Mouse (Mus musculus) CD4-positive, CD25-positive, alpha-beta regulatory T cell, adult 2 months (primary cell): ENCODE data around the gene Fam193a.

Experiments
- DNase-seq: peaks from one replicate; pipeline ENCODE4 v3.0.0-alpha.2; 2012; ENCODE audit warnings: low read depth, low spot score

Fam193a gene

GRCm38 (mm10) chr5:34369341-34370021, at the start of gene Fam193a:
TSS of gene Fam193a (plus strand) at chr5:34369933.
- DNase-seq = peak; percentile 97

DNA sequence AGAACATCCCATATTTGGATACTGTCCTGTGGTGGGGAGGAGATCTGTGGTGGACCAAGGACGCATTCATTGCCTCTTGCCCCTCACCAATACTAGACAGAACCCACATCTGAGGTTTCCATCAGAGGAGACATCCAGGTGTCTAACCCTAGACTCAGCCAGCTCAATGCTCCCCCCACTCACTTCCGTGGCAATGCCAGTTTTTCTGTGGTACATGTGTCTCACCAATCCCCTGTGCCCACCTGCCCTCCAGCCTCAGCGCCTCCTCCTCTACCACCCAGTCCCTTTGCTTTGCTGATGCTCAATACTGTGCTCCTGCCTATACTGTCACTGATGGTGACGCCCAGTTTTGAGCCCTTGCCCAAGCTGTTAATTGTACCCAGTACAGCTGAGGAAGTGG, 48.5 kb upstream of the Fam193a start:
- no peak for DNase-seq

GRCm38 (mm10) chr5:34325286-34325685, 44.4 kb upstream of the Fam193a start:
- no peak for DNase-seq

DNA sequence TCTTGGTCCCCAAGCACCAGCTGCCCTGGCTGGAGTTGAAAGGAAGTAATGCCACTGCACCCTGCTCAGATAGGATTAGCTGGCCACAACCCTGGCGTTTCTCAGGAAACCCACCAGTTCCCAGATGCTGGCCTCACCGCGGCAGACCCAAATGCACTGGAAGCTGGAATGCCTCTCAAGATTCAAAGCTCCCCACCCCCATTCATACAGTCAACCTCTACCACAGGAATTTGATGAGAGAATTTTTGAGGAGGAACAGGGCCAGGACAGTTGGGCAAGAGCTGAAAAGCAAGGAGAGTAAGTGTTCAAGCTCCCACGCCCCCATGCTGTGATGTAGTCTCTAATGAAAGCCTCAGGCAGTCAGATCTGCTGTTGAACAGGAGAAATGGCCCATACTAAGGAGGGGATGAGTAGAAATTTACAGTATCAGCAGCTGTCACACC, 43.5 kb upstream of the Fam193a start:
- DNase-seq = no peak

DNA sequence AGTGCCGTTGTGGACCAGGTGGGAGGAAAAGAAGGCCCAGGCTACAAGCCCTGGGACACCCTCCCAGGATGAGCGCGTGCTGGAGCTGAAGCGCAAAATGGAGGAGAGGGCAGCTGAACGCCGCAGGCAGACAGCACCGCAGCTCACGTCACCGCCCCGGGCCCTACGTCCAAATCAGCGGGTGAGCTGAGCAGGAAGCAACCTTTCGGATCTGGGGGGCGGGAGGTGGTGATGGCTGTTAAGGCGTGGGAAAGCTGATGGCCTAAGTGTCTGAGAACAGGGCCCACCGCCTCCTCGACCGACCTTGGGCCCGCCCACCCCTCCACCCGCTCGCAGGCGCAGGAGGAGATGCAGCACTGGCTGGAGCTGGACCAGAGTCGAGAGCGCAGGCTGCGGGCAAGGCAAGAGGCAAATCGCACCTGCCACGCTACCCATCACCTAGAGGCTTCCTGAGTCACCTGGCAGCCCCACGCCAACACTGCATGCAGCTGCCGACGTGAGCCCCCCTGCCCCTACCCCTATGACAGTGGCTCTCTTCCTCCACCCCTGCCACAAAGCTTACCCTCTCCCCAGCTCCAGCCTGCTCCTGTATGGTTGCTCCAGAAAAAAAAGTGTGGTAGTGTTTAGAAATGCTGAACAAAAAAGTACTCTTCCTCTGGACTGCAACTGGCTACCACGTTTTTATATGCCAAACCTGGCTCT, 42.7 kb upstream of the Fam193a start:
- DNase-seq = peak; percentile 44

DNA sequence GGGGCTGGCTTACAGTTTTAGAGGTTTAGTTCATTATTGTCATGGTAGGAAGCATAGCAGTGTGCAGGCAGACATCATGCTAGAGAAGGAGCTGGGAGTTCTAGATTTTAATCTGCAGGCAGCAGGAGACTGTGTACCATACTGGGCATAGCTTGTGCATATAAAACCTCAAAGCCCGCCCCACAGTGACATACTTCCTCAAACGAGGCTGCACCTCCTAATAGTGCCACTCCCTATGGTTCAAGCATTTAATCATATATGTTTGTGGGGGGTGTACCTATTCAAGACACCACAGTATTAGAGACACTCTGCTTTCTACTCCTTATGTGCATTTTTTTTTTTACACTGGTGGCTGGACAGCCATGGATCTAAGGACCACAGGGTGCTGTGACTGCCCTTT, 39.6 kb upstream of the Fam193a start:
- no peak for DNase-seq

DNA sequence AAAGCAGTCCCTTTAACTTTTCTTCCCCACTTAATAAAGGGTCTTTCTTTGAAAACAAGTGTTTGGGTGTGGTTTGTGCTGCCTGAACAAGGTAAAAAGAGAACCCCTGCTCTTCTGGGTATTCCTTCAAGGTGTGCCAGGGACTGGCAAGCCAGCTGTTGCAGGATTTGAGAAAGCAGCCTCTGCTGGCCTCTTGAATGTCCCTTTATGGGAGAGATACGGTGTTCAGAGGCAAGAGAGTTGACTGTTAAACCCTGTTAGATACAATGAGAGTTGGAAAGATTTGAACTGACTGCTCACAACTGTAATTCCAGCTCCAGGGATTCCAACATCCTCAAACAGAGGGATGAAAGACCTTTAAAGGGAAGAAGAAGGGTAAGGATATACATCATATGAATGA, 35.7 kb upstream of the Fam193a start:
- no peak for DNase-seq

- DNase-seq = no peak
These were observed 34.1 kb upstream of the Fam193a start for GRCm38 (mm10) chr5:34335539-34336096.

DNA sequence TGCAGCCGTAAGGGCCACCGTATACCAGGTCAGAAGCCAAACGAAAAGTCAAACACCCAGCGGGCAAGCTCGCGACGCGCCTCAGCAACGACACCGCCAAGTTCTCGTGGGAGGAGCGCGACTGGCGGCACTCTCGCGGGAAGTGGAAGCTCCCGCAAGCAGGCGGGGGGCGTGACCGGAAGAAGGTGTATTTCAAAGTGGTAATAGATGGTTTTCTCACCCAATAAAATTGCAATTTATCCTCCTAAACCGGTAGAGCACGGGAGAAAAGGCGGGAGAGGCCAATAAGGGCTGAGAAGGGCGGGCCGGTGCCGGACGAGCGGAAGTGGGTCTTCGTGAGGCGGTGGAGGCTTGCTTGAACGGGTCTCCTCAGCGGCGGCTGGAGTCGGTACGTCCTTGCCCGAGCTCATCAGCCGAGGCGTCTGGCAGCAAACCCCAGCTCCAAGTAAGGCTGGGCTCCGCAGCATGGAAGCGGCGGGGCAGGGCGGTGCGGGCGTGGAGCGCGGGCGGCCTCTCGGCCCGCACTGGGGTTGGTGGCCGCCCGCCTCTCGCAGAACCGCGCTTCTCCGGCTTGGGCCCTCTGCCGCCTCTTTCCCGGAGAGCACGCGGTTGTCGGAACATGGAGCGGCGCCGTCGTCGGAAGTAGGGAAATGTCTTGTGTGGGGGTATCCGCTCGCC, 33.5 kb upstream of the Fam193a start, which contains the start of gene Rnf4:
TSS of gene Rnf4 (plus strand) at position 193 of the 678 bp plus-strand sequence.
- peak; percentile 99 for DNase-seq

GRCm38 (mm10) chr5:34336775-34337450, 32.8 kb upstream of the Fam193a start:
- peak; percentile 88 for DNase-seq

DNA sequence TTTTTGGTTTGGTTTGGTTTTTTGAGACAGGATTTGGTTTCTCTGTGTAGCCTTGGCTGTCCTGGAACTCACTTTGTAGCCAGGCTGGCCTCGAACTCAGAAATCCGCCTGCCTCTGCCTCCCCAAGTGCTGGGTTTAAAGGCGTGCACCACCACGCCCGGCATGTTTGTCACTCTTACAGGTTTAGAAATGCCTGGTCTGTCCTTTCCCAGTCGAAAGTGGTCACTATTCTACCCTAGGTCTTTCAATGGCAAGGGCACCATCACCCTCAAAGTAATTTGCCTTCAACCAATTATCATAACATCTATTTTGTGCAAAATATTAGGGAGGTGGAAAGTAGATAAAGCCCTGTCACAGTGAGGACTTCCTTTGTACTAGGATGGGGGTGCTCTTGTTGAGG, 29.5 kb upstream of the Fam193a start:
- no peak for DNase-seq

DNA sequence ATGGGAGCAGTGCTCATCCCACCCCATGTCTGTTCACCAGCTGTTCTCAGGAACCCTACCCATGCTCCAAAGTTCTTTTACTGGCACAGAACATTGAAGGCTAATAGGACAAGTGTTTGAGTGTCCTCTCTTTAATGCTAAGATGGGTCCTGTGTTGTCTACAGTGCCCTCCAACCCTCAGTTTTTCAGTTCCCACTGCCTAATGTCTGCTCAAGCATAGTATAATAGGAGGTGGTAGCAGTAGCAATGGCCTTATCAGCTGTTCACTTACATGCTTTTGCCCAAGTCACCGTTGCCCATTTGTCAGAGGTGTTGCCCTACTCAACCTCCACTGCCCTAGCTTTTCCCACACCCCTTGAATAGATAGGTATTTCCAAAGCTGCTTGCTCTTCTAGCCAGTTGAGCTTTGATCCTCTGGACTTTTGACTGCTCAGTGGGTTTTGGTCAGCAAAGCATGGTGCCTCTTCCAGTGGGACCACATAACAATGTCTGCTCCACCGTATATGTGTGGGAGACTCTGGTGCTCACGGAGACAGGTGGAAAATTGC, 17.6 kb upstream of the Fam193a start:
- no peak for DNase-seq

DNA sequence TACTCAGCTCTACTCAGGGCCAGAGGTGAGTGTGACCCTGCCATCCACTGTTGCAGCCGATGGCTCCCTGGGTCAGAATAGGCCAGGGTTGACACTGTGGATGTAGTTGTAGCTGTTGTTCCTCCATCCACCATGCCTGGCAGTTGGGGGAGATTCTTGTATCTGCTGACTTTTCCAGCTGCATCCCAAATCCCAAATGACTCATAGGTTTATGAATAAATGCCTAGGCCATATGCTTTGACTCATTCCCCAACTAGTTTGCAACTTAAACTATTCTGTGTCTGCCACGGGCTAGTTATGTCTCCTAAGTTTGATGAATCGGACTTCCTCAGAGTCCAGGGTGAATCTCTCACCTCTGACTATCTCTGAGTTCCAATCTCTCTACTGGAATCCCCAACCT, 9.5 kb upstream of the Fam193a start:
- DNase-seq = no peak

DNA sequence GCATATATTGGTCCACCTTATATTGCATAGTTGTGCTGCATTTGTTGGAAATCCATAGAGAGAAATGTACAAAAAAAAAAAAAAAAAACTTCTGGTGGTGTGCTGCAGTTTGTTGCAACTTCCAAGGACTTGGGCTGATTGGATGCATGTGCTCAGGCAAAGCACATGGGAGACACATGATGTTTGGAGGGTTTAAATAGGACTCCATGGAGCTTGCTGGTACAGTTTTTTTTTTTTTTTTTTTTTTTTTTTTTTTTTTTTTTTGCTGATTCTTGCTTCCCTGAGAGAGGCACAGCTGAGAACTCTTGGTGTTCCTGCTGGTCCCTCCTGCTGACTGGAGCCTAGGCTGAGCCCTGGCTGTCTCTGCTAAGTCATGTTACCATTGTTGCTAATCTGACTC, 6.6 kb upstream of the Fam193a start:
- DNase-seq = no peak

- DNase-seq = no peak
These were observed 1.0 kb upstream of the Fam193a start for GRCm38 (mm10) chr5:34368551-34369290.

DNA sequence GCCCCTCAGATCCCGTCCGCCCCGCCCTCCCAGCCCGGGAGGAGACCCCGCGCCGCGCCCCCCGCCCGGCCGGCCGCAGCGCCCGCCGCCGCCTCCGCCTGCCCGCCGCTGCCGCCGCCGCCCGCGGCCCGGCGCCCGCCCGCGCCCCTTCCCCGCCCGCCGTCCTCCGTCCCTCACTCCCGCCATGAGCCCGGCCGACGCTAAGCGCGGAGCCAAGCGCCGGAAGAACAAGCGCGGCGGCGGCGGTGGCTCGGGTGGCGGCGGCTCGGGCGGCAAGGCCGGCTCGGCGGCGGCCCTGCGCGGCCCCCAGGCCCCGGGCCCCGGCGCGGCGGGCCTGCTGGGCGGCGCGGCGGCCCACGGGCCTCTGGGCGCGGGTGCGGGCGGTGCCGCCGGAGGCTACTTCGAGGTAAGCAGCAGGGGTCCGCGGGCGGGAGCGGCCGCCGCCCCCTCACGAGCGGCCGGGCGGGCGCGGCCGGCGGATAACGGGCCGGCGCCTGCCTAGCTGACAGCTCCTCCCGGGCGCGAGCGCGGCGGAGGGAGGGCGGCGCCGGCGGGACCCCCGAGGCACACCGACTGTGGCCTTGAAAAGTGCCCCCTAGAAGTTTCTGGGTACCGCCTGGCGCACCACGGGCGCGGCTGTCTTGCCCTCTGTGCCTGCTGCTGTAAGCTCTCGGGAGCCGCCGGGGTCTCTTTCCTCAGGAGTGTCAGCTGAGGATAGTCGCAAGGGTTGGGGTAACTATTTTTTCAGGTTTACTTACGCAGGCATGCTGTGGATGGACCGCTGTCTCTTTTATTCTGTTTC, 490 bp downstream of the Fam193a start:
- peak; percentile 47 for DNase-seq

DNA sequence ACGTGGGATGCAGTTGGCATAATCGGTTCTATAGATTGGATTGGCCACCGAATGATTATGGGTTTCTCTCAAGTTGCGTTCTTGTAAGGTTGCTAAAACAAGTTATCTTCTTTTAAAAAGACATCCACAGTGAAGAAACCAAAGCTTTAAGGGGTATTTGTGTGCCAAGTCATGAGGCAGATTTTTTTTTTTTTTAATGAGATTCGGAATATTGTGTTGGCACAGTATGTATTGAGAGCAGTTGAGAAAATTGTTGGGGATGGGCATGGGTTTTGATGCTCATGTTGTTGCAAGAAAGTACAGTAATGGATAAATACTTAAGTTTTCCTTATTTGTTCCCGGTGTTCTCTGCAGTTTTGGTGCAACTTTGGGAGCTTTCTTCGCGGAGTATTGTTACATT, 1.1 kb downstream of the Fam193a start:
- DNase-seq = no peak

DNA sequence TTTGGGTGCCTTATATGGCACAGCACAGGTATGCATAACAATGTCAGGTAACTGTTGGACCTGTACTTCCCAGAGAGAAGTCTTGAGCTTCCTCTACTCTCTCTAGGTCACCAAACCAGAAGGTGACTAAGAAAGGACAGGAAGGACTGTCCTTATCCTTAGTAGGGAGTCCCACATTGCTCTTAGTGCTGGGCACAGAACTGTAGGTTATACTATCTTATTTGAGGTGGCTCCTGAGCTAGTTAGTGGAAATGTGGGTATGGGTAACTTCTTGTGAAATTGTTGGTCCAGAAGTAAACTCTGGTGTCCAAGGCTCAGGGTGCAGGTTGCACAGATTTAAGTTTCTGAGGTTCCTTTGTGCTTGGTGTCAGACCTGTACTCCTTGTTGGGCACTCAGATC, 2.4 kb downstream of the Fam193a start:
- no peak for DNase-seq

GRCm38 (mm10) chr5:34372541-34372940, 2.8 kb downstream of the Fam193a start:
- no peak for DNase-seq

DNA sequence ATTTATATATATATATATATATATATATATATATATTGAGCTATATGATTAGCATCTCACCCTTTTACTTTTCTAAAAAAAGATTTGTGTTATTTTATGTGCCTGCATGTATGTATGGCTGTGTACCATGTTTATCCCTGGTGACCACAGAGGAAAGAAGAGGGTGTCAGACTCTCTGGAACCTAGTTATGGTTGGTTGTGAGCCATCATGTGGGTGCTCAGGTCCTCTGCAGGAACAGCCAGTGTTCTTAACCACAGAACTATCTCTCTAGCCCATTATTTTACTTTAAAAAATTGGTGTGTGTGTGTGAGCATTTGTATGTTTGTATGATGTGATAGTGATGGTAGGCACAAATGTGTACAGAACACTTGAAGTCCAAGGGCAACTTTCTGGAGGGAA, 9.1 kb downstream of the Fam193a start:
- no peak for DNase-seq
